Mouse (Mus musculus) B cell, adult 2 months (primary cell): ENCODE measurements at regions not wholly inside any gene's neighbourhood (a gene's known extent, or its start where the extent isn't known, plus 50 kb on each side); places are given as distances from the start of the nearest gene placed in this dataset.

ENCODE experiments used
- DNase-seq, 2 experiments: peaks; one replicate each; pipeline ENCODE4 v3.0.0; 2022

DNA sequence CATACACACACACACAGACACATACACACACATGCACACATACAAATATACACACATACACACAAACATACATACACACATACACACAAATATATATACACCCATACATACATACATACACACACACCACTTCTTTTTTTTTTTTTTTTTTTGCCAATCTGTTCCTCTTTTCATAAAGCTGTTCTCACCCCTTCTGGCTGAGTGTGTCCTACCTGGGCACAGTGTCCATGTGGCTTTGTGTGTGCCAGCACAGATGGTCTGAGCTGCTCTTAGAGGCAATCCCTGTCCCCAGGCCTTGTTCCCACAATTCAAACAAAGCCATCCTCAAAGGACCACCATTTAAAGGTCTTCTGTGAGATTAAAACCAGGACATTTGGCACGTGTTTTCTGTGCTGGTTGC lies 127.6 kb upstream of the Prep start:
- no peak for DNase-seq

DNA sequence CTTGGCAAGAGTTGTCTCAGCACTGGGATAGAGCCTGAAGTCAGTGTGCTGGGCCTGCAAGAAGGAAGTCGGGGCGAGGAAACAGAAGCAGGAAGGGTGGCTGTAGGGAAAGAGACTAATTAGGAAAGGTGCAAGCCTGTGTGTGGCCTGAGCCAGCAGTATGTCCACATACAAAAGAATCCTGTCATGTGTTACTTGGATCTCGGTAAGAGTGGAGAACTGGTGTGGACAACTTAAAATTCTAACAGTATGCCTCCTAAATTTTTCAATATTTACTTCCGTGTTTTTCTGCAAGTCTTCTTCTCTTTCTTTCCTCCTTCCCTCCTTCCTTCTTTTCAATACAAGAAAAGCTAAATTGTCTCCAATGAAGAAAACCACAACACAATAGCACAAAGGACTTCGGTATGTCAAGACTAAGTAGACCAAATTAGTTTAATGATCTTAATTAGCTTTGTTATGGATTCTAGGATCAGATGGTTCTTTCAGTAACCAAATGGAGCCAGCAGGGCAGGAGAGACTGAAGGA lies 130.0 kb upstream of the Prep start:
- no peak for DNase-seq

DNA sequence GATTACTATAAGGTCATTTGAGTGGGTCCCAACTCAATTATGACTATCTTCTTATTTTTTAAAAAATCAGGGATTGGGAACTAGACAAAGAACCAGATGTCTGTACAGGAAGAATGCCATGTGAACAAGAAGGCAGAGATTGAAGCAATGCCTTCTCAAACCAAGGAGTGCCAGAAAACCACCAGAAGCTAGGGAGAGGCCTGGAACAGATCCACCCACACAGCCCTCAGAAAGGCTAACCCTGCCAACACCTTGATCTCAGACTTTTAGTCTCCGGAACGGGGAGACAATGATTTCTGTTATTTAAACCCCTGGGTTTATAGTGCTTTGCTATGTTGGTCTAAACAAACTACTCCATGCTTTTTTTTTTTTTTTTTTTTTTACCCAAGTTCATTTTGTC lies 136.2 kb upstream of the Prep start:
- no peak for DNase-seq

DNA sequence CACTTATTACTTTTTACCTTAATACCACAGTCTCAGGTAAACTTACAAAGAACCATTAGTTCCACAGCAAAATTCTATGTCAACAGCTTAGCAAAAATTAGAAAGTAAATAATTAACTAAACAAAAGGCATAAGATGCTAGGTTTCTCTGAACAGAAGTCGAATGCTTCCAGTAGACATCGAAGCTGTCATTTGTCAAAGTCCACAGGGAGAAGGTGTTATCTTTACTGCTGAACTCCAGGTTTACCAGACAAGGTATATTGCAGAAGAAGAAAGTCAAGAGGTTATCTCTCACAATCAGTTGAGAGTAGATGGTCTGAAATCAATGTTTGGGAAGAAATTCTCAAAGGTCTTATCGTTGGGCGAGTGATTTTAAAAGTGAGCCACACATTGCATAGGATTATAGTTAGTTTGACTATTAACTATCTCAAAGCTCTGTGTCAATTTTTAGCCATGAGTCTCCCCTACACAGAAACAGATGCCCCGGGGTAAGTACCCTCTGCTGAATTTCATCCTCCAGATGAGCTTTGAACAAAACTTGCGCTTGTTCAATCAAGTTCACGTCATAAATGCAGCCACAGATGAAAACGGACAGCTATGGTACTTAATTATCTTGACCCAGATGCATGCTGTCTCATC lies 153.1 kb upstream of the Prep start:
- no peak for DNase-seq

DNA sequence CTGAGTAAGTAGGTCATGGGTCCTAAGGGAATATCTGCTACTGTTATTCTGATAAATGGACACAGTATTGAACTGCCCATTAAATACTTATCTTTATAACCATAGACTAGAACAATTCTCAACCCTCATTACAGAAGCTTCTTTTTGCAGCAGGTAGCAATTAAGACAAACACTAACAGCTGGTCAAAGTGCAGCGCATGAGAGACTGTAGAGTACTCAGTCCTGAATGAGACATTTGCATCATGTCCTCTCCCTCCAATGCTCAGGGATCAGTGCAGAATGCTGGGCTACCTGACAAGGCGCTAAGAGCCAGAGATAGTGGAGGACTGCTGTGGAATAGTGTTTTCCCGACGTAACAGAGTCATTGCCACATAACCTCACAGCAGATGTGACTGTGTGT lies 162.5 kb upstream of the Prep start:
- no peak for DNase-seq

DNA sequence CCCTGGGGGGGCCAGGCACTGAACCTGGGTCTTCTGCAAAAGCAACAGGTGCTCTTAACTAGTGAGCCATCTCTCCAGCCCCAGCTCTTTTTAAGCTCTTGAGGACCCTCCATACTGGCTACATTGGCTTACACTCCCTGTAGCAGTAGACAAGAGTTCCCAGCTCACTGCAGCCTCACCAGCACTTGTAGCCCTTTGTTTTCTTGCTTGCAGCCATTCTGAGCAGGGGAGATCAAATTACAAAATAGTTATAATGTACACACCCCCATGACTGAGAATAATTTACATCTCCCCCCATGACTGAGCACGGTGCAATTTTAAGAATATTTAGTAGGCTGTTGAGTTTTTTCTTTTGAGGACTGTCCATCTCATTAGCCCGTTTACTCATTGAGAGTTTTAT lies 165.8 kb upstream of the Prep start:
- no peak for DNase-seq

DNA sequence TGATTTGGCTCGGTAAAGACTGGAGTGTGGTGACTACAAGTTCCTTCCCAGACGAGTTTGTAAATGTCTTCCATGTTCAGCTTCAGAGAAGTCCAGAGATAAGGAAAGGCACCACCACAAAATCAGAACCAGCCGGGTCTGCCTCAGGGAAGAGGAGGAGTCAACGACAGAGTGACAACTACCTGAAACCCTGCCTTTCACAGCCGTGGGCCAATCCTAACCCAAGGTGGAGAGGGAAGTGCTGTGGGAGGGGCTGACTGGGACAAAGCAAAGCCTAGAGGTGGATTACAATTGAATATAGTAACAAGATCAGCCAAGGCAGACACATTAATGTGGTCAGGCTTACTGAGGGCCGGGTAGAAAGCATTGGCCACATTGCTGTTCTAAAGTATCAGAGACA lies 174.9 kb upstream of the Prep start:
- DNase-seq: no peak

DNA sequence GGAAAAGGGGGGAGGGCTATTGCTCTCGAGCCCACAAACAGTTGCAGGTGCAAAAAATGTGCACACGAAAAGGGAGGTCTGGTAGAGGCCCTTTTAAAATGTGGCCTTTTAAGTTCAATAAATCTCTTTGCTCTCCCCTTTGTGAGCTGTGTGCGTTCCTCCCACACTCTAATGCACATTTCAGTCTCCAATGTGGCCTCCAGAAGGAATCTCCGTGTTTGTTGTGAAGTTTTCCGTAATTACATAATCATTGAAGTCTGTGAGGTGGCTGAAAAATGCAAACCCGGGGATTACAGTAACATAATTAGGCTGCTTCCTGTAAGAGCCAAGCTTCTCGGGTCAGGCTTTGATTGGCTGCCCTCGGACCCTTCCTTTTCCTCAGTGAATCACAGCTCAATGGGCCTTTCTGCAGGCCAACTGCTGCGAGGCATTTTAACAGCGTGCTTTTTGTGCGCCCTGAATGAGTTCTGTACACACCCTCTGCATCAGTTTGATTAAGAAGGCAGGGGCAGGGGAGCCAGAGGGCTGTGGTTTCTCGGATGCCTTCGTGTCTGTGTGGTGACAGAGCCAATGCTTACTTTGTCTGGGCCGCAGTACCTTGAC lies 179.8 kb upstream of the Prep start:
- DNase-seq: no peak

DNA sequence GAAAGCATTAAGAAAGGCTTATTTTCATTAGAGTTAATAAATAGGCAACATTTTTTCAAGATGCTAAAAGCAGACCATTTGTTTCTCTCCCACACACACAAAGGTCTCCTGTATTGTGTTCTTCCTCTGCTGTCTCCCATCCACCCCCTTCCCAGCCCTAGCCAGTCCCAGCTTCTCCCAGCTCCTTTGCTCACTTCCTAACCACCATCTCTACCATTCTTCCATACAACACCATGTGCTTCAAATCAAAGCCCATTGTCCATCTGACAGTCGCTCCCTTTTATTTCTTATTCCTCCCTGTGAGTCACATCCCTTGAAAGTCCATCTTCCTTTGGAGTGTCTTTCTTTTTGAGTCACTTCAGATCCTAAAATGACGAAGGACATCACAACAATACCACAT lies 185.0 kb upstream of the Prep start:
- DNase-seq: no peak

DNA sequence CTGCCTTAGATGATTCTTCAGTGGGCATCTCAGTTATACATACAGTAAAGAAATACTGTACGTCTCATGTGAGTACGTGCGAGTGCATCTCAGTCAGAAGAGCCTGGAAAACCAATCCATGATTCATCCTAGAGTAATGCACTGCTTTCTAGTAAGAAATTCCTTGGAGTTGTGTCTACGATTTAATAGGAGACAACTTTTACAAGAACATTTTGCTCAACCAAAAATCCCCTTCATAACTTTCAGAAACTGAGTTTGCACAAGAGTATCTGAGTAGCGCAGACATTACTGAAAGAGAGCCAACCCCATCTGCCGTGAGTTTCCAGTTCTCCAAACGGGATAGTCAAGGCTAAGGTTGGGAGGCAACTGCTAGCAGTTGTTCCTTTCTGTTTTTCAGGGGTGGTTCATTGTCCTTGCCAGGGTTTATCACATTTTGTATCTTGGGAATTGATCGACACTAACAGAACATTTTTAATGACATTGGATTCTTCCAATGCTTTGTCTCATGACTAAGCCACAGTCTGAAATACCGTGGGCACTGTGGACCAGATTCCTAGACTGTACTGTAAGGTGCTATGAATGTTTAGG lies 189.8 kb upstream of the Prep start:
- no peak for DNase-seq

DNA sequence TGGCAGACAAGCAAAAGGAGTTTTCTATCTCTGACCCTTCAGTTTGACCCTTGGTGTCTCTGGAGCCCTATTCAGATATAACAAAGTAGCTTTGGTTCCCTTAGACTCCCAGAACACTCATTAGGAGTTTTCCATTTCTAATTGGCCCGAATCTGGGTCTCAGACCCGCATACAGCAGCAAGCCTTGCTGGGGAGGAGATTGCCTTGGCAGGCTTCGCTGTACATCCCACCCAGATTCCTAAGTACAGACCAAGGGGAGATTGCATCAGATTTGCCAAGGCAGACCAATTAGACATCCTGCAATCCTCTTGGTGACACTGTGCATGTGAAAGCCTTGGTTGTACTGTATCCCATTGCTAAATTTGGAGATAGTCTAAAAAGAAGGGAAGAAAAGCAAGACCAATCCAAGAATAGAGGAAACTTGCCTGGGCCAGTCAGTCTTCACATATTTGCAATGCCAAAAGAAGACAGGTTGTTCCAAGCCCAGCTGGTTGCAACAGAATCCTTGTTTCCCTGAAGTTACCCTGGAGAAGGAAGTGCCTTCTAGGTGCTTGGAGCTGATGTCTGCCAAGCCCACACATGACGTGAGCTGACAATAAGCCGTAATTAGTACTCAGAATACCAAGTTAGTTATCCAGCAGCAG lies 193.2 kb upstream of the Prep start:
- DNase-seq: no peak

DNA sequence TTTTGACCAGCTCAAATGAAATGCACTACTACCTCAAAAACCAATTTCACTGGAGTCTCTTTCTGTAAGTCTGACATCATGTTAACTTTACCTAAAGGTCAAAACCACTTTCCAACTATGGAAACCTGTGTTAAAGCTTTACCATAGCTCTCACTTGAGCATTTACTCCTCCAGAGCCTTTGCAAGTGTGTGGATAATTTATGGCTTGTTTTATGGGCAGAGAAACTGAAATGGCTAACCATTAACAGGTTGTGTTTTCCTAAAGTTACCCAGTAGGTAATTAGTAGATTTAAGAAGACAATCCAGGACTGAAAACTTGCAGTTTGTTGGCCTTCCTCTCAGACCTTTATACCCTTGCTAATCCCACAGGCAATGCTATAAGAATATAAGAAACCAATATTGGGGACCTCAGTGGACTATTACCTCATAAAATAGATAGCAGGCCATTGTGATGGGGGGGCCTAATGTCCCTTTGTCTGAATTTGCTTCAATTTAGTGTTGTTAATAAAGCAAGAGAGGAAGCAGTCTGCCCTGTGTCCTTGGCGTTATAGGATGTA lies 202.7 kb upstream of the Prep start:
- DNase-seq: no peak

DNA sequence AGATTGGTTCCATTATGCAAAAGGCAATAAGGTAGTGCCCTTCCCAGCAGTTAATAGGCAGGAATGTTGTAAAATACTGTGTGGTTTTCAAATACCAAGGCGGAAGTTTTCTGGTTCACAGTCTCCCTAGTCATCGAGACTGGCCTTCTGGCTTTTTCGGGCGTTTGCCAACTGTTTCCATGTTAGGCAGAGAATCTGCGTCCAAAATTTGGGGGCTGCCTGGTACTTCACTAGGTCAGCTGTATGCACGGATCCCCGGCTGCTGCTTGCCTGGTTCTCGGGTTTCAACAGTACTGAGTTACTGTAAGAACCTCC lies 204.7 kb upstream of the Prep start:
- DNase-seq: no peak

DNA sequence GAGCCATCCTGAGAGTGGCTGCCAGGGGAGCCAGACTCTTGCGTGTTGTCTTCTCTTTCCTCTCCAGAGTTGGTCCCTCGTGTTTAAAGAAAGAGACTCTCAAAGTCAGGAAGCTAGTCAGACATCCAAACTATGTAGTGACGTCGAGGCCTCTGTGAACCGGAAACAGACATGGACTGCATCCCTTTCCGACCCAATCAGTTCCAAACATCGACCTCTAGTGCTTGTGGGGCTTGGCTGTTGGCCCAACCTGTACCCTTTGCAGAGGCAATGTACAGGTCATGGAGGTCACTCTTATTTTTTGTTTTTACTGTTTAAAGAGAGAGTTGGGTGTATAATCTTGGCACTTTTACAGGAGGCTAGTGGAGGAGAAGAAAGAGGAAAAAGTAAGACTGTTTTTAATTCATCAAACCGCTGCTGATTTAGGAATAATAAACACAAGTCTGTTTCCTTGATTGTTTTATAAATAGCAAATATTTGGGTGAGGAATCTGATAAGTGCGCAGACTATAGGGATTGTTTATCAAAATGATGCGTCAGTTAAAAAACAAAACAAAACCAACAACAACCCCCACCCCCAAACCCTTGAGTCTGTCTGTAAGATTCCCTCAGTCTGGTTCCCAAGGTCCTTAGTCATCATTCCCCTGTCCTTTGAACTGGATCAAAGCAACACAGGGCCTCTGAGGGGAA lies 205.2 kb upstream of the Prep start:
- DNase-seq: no peak

DNA sequence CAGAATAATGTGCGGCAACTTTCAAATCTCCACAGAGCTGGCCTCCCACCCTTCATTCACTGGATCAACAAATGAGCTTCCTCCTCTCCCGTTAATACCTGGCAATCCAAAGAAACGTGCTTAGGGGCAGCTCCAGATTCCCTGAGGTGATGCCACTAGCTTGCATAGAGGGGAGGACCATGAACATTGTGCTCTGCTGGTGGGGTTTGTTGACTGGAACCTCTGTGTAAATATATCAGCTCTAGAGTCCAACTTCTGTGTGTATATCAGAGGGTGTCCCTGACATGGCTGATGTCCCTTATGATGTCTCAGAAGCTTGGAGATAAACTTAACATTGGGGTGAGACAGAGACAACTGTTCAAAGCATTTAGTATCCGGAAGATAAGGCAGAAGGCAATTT lies 209.6 kb upstream of the Prep start:
- no peak for DNase-seq

DNA sequence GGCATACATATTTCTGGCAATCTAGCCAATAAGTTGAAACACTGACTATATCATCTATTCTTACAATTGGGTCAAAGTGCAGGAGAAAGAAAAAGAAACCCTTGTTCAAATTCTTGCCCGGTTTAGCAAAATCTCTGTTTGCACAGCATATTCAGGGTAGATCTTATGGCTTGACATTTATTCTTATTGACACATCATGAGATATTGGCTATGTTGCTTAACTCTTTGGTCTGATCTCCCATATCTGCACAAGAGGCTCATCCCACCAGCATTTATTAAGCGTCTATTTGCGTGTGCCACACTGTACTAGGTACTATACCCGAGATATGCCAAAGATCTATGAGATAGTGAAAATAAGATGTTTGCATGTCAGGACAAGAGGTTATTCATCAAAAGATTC lies 212.9 kb upstream of the Prep start:
- DNase-seq: no peak

DNA sequence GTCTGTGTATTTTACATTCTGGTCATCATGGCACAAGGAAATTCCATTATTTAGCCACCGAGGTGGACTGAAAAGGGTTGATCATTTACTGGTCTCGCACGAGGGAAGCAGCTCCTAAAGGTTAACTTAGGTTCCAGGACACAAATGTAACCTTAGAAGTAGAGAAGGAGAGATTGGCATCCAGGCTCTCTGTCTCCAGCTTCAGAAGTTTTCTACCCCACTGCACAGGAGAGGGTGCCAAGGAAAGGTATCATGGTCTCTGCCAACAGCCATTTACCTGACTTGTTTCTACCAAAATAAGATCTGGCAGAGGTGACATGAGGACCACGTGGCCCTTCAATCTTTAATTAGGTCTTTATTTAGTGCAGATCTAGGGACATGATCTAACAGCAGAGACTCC lies 218.0 kb upstream of the Prep start:
- DNase-seq: no peak

DNA sequence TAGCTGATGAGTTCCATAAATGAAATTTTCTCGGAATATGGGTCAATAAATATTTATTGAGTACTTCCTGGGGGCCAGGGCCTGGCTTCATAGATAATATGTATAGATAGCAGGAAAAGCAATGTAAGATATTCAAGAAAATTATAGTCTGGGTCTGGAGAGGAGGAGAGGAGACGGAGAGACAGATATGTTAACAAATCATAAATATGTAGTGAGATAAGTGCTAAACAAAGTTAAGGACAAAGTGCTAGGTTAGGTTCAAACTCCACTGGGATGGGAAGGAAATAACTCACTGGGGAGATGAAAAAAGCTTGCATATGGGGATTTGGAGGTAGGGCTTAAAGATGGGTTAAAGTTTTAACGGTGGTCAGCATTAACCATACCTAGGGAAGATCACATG lies 220.2 kb upstream of the Prep start:
- no peak for DNase-seq

DNA sequence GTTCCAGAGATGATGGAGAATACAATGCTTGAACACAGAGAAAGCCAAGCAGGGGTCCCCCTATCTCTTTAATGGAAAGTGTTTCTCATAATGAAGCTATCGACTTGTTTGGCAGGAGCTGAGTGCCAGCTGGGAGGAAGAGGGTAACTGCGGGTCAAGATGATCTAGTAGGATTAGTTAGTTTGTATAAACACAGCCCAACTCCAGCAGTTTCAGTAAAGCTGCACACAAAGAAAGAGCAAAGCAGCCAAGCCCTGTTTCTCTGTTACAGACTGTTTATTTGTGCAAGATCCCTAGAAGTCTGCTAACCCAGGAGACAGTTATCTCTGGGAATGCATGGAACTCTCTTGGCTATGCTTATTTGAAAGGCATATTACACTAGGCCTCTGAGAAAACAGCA lies 220.9 kb upstream of the Prep start:
- DNase-seq: no peak

DNA sequence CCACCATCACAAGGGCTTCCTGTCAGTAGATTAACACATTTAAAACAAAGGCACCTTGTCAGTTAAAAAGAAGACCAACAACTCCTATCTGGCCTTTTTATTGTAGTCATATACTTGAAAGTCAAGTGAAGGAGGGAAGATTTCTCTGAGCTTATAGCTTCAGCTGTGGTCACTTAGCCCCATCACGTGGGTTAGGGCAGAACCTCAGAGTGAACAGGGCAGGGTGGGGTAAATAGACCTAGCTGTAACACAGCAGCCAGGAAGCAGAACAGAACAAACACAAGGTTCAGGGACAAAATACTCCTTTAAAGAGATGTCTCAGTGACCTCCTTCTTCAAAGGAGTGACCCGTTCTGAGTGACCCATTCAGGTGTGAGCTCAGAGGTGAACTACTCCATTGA lies 226.6 kb upstream of the Prep start:
- DNase-seq: no peak

DNA sequence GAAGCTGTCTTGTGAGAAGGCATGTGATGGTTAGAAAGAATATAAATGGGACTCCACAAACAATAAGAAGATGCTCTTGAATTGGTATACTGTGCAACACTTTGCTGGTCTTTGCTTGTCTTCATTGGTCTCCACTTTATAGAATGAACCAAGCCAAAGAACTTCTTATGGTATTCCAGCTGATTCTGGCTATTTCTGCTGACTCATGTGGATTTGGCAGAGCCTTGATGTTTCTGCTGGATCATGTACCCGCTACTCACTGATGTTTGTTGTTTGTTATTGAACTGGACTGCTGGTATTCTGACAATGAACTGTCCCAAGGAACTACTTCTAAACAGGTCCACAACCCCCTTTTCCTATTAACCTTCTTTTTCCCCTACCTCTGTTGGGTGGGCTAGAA lies 234.5 kb upstream of the Prep start:
- no peak for DNase-seq

DNA sequence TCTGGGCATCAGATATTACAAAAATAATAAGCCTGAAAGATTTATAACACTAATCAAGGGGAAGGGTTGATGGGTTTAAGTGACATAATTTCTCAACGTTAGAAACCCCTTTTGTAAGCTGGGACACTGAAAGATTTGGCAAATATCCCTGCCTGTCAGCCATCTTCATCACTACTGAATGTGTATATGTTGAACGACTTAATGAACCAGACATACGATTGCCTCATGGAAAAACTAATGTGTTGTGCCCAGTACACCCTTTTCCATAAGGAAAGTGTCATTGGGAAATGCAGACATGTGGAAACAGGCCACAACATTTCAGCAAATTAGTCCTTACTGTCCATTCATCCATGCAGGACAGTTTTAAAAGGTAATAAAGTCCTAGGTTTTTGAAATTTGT lies 240.7 kb upstream of the Prep start:
- no peak for DNase-seq

DNA sequence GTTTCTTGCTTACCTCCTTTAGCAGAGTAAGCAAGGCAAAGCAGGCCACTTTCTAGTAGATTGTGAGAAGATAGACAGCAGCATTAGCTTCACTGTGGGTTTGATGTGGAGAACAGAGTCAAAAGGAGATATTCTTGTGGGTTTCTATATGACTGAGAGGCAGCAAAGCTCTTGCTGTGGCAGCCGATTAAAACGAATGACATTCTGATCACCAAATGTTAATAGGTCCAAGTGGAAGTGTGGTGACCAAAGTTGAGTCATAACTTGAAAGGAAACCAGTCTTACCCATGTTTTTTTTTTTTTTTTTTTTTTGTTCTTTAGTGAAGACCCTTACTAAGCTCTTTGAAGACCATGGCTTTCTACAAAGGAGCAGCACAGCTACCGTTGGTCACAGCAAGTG lies 245.3 kb upstream of the Prep start:
- no peak for DNase-seq

DNA sequence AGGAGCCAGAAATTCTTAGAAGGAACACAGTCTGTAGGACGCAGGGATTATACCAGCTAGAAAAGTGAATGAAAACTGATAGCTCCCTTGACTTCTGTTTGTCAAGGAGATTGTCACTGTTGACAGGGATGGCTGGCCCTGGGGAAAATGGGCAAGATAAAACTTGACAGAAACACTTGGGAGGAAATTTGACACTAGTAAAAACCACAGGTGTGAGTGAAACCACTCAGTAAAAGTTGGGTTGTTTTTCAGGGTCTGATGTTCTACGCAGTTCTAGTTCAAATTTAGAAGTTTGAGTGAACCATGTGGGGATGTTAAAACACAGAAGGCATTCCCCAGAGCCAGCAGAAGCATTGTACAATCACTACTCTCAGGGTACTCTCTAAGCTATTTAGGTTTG lies 246.6 kb upstream of the Prep start:
- no peak for DNase-seq
